Mouse (Mus musculus): ENCODE measurements around the gene B430306N03Rik. TPM values are rescaled to one million over a fixed set of nuclear protein-coding genes. Genes with fewer than 3 reads are reported as not detected.

The B430306N03Rik gene
- total RNA-seq, 2 experiments from 2014 or later = 0.08 to 0.11 TPM

GRCm38 (mm10) chr17:48300199-48300598 lies 15.7 kb upstream of the B430306N03Rik start:
- no peak for DNase-seq (ENCODE audit: low spot score in 2 of 2)

DNA sequence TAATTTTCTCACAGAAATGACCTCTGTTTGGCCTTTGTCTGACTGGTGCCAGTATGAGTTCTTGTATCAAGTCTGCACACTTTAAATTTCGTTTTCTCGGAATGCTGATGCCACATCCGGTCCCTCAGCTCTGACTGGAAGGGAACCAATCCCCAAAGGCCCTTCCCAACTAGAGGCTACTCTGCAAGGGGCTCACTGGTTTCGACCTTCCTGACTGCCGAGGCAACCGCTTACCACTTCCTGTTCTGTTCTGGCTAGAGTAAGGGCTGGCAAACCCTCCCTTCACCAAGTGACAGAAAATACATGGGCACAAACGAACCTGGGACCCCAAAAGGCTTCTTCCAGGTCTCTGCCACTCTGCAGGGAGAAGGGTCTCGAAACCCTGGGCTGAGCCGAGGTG lies 15.1 kb upstream of the B430306N03Rik start:
- intact Hi-C loops (cut with DNase I) = no loop called here
- no peak for DNase-seq (ENCODE audit: low spot score in 2 of 2)

More at GRCm38 (mm10) chr17:48300199-48300598, 15.7 kb upstream of the B430306N03Rik start:
- intact Hi-C loops (cut with DNase I) = no loop called here

DNA sequence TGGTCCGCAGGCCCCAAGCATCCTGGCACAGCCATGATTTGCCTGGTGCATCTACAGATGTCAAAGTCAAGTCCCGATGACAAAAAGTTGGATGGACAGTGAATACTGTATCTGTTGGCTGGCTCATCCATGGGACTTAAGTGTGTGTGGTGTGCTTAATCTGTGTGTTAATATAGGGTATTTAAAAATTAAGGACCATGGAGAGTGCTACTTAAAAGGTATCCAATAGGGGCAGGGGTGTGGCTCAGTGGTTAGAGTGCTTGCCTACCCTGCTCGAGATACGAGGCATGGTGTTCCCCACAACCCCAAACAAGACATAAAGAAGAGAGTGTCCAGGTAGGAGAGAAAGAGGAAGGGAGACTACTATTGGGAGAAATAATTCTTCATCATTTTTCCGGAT lies 14.1 kb upstream of the B430306N03Rik start:
- no peak for DNase-seq (ENCODE audit: low spot score in 2 of 2)
- intact Hi-C loops (cut with DNase I) = no loop called here

- DNase-seq (ENCODE audit: low spot score in 2 of 2) = no peak
- intact Hi-C loops (cut with DNase I) = no loop called here
These were observed 3.8 kb upstream of the B430306N03Rik start for GRCm38 (mm10) chr17:48312124-48312523.

DNA sequence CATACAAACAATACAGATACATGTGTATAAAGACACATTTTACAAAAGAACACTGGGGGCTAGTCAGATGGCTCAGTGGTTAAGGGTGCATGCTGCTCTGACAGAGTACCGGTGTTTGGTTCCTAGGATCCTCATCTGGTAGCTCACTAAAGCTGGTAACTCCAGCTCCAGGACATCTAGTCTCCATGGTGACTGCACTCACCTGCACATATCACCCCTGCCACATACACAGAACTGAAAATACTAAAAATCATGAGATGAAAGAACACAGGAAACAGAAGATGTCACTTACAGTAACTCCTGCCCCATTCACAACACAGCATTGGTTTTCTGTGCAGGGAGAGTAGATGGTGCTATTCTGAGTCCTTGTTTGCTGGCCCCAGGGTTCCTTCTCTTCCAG lies 2.7 kb downstream of the B430306N03Rik start:
- intact Hi-C loops (cut with DNase I) = no loop called here
- DNase-seq (ENCODE audit: low spot score in 2 of 2) = no peak

DNA sequence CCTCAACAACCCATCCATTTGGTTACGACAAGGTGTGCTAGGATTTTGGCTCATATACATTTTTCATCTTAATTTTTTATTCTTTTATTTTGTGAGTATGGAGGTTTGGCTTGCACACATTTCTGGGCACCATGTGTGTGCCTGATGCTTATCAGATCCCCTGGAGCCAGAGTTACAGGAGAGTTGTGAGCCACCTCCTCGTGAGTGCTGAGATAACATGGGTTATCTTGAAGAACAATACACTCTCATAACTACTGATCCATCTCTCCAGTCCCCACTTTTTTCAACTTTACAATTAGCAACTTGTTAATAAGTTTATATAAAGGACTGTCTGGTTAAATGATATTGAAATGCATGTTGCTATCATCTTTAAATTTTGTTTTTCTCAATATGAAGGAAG lies 5.3 kb downstream of the B430306N03Rik start:
- DNase-seq (ENCODE audit: low spot score in 2 of 2) = no peak
- intact Hi-C loops (cut with DNase I) = no loop called here

DNA sequence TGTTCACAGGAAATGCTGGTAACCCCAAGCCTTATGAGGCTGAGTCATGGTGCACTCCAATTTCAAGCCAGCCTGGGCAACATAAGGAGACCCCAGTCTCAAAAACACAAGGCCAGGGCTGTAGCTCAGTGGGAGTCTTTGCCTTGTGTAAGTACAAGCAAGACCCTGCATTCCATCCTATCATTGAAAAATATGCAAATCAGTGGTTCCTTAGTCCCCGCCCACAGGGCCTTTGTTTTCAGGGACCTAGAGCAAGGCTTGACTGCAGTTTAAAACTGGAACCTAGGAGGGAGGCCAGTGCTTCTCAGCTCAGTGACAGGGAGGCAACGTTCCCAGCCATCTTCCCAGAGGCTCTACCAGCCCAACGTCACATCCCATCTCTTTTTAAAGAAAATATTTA lies 7.3 kb downstream of the B430306N03Rik start:
- no peak for DNase-seq (ENCODE audit: low spot score in 2 of 2)
- intact Hi-C loops (cut with DNase I) = no loop called here

DNA sequence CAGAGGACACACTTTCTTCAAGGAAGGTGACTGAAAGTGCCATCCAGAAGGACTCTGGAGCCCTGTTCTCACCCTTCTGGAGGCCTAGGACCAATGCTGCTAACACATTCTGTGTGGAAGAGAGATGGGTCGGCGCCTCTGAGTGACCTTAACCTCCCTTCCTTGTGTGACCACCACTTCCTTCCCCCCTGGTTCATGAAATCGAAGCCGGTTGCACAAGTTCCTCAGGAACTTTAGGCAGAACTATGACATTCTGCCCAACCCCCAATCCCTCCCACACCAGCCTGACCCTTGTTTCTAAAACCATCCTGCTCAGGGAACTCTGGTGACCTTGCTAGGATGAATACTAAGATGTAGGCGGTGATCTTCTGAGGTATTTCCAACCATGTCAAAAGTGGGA lies 8.3 kb downstream of the B430306N03Rik start:
- no peak for DNase-seq (ENCODE audit: low spot score in 2 of 2)
- intact Hi-C loops (cut with DNase I) = no loop called here

DNA sequence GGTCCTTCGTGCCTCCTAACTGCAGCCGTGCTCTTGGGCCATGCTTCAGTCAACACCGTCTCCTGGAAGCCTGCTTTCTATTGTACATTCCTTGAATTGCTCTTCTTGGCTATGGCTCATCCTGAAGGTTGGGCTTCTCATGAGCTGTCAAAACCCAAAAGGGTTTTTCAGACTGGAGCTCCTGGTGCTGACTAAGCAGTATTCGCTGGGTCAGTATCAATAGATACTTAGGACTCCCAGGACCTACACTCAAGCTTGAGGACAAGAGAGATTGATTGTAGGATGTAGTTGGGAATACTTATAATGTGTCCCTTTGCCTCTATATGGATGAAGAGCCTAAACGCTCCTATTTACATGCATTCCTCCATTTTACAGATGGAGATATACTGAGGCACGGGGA lies 9.2 kb downstream of the B430306N03Rik start:
- intact Hi-C loops (cut with DNase I) = no loop called here
- DNase-seq (ENCODE audit: low spot score in 2 of 2) = no peak

GRCm38 (mm10) chr17:48325638-48326037 lies 9.7 kb downstream of the B430306N03Rik start:
- intact Hi-C loops (cut with DNase I) = loop anchor here (2.0 kb wide), 1 partner anchor 47 kb away; no protein-coding TSS in a partner anchor

GRCm38 (mm10) chr17:48326656-48327055 lies 10.7 kb downstream of the B430306N03Rik start:
- DNase-seq (ENCODE audit: low spot score in 2 of 2) = peak; percentile 77 to 86
- intact Hi-C loops (cut with DNase I) = loop anchor here (2.0 kb wide), 1 partner anchor 46 kb away; no protein-coding TSS in a partner anchor

More at GRCm38 (mm10) chr17:48325638-48326037, 9.7 kb downstream of the B430306N03Rik start:
- DNase-seq (ENCODE audit: low spot score in 2 of 2) = no peak

GRCm38 (mm10) chr17:48332524-48332923 lies 16.6 kb downstream of the B430306N03Rik start:
- intact Hi-C loops (cut with DNase I) = no loop called here
- DNase-seq (ENCODE audit: low spot score in 2 of 2) = no peak

DNA sequence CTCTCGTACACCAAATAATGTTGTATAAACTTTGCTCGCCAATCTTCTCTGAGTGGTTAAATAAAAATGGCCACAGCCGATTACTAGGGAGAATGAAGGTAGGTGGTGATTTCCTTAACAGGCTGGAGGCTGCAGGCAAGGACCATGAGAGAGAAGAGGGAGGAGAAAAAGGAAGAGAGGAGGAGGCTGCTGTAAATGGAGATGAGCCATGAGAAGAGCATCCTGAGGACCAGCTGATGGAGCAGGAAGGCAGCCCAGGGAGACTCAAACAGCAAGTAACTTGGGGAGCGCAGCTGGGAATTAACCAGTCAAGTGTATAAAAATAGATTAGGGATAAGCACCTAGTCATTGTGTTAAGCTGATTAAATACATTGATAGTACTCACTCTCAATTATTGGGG lies 18.2 kb downstream of the B430306N03Rik start:
- DNase-seq (ENCODE audit: low spot score in 2 of 2) = no peak
- intact Hi-C loops (cut with DNase I) = no loop called here

GRCm38 (mm10) chr17:48336857-48337256 lies 20.9 kb downstream of the B430306N03Rik start:
- peak; percentile 78 to 89 for DNase-seq (ENCODE audit: low spot score in 2 of 2)

GRCm38 (mm10) chr17:48340267-48340666 lies 24.3 kb downstream of the B430306N03Rik start:
- intact Hi-C loops (cut with DNase I) = no loop called here
- DNase-seq (ENCODE audit: low spot score in 2 of 2) = no peak

More at GRCm38 (mm10) chr17:48336857-48337256, 20.9 kb downstream of the B430306N03Rik start:
- intact Hi-C loops (cut with DNase I) = loop anchor here (1.0 to 5.0 kb wide), 4 partner anchors 62 to 465 kb away; partner anchors contain the start of gene Nfya

GRCm38 (mm10) chr17:48341947-48342346 lies 26.0 kb downstream of the B430306N03Rik start:
- no peak for DNase-seq (ENCODE audit: low spot score in 2 of 2)
- intact Hi-C loops (cut with DNase I) = no loop called here

DNA sequence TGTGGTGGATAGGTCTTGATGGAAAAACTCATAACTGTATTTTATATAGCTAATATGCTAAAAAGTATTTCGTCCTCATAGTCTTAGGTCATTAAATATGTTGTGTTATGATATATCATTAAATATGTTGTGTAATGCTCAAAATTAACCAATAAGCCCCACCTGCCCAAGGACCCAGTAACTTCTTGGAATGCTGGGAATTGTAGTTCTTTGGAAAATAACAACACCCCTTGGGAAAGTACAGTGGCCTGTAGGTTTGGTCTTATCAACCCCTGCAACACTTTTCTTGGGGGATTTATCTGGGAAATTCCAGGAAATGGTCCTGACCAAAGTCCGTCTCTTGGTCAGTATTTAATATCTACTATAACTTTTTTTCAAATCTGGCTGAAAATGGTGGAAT lies 27.1 kb downstream of the B430306N03Rik start:
- DNase-seq (ENCODE audit: low spot score in 2 of 2) = no peak
- intact Hi-C loops (cut with DNase I) = no loop called here

GRCm38 (mm10) chr17:48345824-48346223 lies 29.9 kb downstream of the B430306N03Rik start:
- intact Hi-C loops (cut with DNase I) = no loop called here

GRCm38 (mm10) chr17:48346231-48346630 lies 30.3 kb downstream of the B430306N03Rik start, which contains the start of gene Trem2:
Gene Trem2, plus strand, starts transcription at chr17:48346401.
- no peak for DNase-seq (ENCODE audit: low spot score in 2 of 2)
- intact Hi-C loops (cut with DNase I) = no loop called here

More at GRCm38 (mm10) chr17:48345824-48346223, 29.9 kb downstream of the B430306N03Rik start:
- no peak for DNase-seq (ENCODE audit: low spot score in 2 of 2)

DNA sequence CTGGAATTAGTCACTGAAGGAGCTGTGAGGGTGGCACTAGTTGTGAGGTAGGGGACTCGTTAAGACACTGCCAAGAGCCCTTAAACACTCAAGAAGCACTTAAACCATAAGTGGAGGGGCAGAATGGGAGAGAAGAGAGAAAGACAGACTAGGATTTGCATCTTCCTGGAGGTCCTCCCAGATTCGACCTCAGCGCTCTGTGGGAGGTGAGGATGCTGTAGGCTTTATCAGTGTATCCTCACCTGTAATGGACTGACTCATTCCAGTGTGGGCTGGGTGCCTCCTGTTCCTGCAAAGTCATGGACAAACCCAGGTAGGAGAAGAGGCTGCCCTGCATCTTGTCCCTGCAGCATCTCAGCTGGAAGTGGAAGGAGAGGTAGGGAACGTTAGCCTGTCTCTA lies 30.9 kb downstream of the B430306N03Rik start:
- DNase-seq (ENCODE audit: low spot score in 2 of 2) = no peak
- intact Hi-C loops (cut with DNase I) = no loop called here

DNA sequence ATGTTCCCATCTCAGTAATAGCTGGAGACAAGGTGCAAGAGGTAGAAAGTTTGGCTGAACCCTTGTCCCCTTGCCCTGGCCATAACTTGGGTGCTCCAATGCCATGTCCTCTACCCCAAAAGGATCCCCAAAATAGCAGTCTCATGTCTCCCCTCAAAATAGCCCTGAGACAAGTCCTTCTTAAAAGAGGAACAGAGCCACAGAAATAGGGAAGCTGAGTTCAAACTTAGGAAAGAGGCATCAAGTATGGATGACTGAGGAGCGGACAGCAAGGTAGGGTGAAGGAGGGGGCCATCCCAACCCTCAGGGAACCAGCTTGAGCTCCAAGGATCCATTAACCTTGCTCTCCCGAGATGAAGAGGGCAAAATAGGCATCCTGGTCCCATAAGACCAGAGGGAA lies 31.3 kb downstream of the B430306N03Rik start:
- no peak for DNase-seq (ENCODE audit: low spot score in 2 of 2)
- intact Hi-C loops (cut with DNase I) = no loop called here
